8 mouse cellular contexts compared by ENCODE assay signal in genomic region chr2:5844873-5845631, GRCm38 (mm10). TPM values are rescaled to one million over a fixed set of nuclear protein-coding genes. Genes with fewer than 3 reads are reported as not detected.
DNase-seq lines count a peak whose midpoint lies in the region; ATAC-seq lines count a peak whose summit lies in the region.

Nudt5 (plus strand) TSS chr2:5845019.
Cdc123 (minus strand) TSS chr2:5845164.

- peaks cover 22% of the 10 kb centered on the region for H3K4me1 ChIP-seq in hindbrain, embryonic 15.5 days (replicated peaks)

- peak within 1 kb of the TSS; percentile 63 for H3K4me2 ChIP-seq in hindbrain, embryonic 15.5 days

- peak within 1 kb of the TSS; percentile 94 for H3K27ac ChIP-seq in hindbrain, embryonic 15.5 days (replicated peaks)

- peaks cover 18% of the 10 kb centered on the region for H3K36me3 ChIP-seq in hindbrain, embryonic 15.5 days

- peak within 1 kb of the TSS; percentile 73 for H3K4me3 ChIP-seq in hindbrain, embryonic 15.5 days

- no peaks in the 10 kb centered on the region for H3K9me3 ChIP-seq in hindbrain, embryonic 15.5 days

- ATAC-seq in hindbrain, embryonic 15.5 days (ENCODE audit: low FRiP score, low read depth) = peak; percentile 97

- WGBS in hindbrain, embryonic 15.5 days = under 1% methylated on average over 53 of the region's 53 CpGs

- H3K9ac ChIP-seq in hindbrain, embryonic 15.5 days = peak within 1 kb of the TSS; percentile 72

- peak; percentile 86 for DNase-seq in T-cell, adult 2 months (ENCODE audit: low spot score)
- peak; percentile 90 to 94 for DNase-seq in cerebellum, postnatal 36 days
- peak; percentile 90 to 95 for DNase-seq in frontal cortex, postnatal 36 days (ENCODE audit: low spot score in 2 of 2)
- DNase-seq in left cerebral cortex, adult 11 months (ENCODE audit: low spot score) = peak; percentile 91
- peak; percentile 90 to 92 for DNase-seq in lung, postnatal 4 days
- peak; percentile 92 for DNase-seq in retina, postnatal 7 days (ENCODE audit: low read depth, low spot score)
- peak; percentile 75 for DNase-seq in urinary bladder, adult 2 months (ENCODE audit: low spot score)

- H3K27me3 ChIP-seq in hindbrain, embryonic 15.5 days = no peaks in the 10 kb centered on the region

RNA-seq across cellular contexts. Expression of gene Nudt5, which starts in this region (rescaled TPM):
- 23.9 and 31.7 TPM in 2 replicates for polyA plus RNA-seq in hindbrain, embryonic 15.5 days (2015; fragmentation: Nextera tagmentation; extraction: Ambion mirVana)
- 17.6 and 25.1 TPM in 2 replicates for polyA plus RNA-seq in urinary bladder, adult 2 months (2012; rRNA removed)

RNA-seq across cellular contexts. Expression of gene Cdc123, which starts in this region (rescaled TPM):
- polyA plus RNA-seq in hindbrain, embryonic 15.5 days (2015; fragmentation: Nextera tagmentation; extraction: Ambion mirVana) = 264 and 275 TPM in 2 replicates
- polyA plus RNA-seq in urinary bladder, adult 2 months (2012; rRNA removed) = 90.0 and 101 TPM in 2 replicates

Comparison
In these comparisons a context has a peak if more than half of its experiments do, and no peak if none do; other contexts are left out.
1. Peak in every context shown above with its lines: DNase-seq, ATAC-seq, H3K4me3 ChIP-seq and H3K27ac ChIP-seq.